Mouse (Mus musculus) splenic B cell, adult 2 months (primary cell): ENCODE data around the gene Dnaja3.
"Not testable (repeated sequence)": the region's sequence is repeated elsewhere in the genome, so short reads cannot be mapped to it uniquely, and the experiment has no call there.

Experiments used
- DNase-seq: peaks from one replicate; pipeline ENCODE4 v3.0.0-alpha.2; 2011; ENCODE audit warnings: low read depth, low spot score
- H3K27me3 ChIP-seq: 2 replicates; pipeline ENCODE4 v1.6.1; 2012; ENCODE audit warnings: mild to moderate bottlenecking, low read length, moderate library complexity, mixed read lengths; ENCODE audit not compliant: control insufficient read depth, poor library complexity, insufficient read depth, severe bottlenecking
- H3K36me3 ChIP-seq: 2 replicates; pipeline ENCODE4 v1.6.1; 2012; ENCODE audit warnings: mild to moderate bottlenecking, low read length, moderate library complexity, mixed read lengths; ENCODE audit not compliant: control insufficient read depth, poor library complexity, insufficient read depth, severe bottlenecking

Dnaja3 gene

GRCm38 (mm10) chr16:4683193-4683580 is 43.4 kb downstream of the Dnaja3 start:
- DNase-seq = no peak
- H3K27me3 ChIP-seq = no peaks in the 10 kb centered on the region
- H3K36me3 ChIP-seq = peaks cover 2% of the 10 kb centered on the region; the same call in 1 of the 2 replicates

- Histone ChIP-seq H3K27me3 (no peaks in the 10 kb centered on the region), H3K36me3 (peaks cover 4% of the 10 kb centered on the region; the same call in 1 of the 2 replicates)
- peak; percentile 97 for DNase-seq
Observed at GRCm38 (mm10) chr16:4683581-4684456, 44.0 kb downstream of the Dnaja3 start.

- Histone ChIP-seq H3K36me3 (peaks cover 4% of the 10 kb centered on the region; the same call in 1 of the 2 replicates), H3K27me3 (no peaks in the 10 kb centered on the region)
- DNase-seq = no peak
Observed at GRCm38 (mm10) chr16:4684457-4684791, 44.6 kb downstream of the Dnaja3 start.

DNA sequence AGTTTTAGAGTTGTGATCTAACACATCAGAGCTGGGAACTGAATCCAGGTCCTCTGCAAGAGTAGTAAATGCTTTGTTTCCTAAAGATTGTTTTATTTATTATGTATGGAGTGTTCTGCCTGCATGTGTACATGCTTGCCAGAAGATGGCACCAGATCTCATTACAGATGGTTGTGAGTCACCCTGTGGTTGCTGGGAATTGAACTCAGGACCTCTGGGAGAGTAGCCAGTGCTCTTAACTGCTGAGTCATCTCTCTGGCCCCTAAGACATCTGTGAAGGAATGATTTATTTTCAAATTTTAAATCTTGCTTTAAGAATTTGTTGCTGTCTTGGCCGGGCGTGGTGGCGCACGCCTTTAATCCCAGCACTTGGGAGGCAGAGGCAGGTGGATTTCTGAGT is 49.6 kb downstream of the Dnaja3 start:
- DNase-seq, H3K27me3 ChIP-seq: not testable (repeated sequence)
- peaks cover 16% of the 10 kb centered on the region for H3K36me3 ChIP-seq

DNA sequence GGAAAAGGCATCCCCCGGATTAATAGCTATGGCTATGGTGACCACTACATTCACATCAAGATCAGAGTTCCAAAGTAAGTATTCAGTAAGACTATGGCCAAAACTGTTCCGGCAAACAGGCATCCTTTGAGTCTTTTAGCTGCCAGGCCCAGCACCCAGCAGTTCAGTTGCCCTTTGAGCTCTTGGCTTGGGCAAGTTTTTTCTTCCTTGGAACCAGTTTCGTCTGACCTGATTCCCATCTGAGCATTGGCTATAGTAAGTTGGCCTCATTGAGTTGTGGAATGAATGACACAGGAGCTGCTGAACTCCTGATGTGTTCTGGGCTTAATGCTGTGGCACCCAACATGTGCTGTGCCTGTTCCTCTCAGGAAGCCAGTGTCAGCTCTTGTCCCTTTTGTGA is 61.4 kb downstream of the Dnaja3 start:
- Histone ChIP-seq H3K36me3 (peaks cover 23% of the 10 kb centered on the region), H3K27me3 (no peaks in the 10 kb centered on the region; the same call in 1 of the 2 replicates)
- no peak for DNase-seq

DNA sequence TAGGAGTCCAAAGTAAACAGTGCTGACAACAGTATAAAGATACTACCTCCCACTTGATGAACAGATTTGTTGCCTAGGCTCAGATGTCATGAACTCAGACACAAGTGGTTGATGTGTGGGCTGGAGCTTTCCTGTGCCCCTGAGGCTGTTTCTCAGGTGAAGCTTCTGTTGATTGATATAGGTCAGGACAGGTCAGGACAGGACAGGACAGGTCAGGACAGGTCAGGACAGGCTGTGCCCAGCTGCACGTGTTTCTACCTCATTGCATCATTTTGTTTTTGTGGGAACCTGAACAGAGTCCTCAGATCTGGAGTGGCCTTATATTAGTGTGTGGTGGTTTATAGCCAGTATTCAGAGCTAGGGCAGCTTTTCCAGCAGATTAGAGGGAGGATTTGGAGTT is 62.9 kb downstream of the Dnaja3 start:
- no peak for DNase-seq
- H3K27me3 ChIP-seq = no peaks in the 10 kb centered on the region; the same call in 1 of the 2 replicates
- peaks cover 22% of the 10 kb centered on the region for H3K36me3 ChIP-seq

DNA sequence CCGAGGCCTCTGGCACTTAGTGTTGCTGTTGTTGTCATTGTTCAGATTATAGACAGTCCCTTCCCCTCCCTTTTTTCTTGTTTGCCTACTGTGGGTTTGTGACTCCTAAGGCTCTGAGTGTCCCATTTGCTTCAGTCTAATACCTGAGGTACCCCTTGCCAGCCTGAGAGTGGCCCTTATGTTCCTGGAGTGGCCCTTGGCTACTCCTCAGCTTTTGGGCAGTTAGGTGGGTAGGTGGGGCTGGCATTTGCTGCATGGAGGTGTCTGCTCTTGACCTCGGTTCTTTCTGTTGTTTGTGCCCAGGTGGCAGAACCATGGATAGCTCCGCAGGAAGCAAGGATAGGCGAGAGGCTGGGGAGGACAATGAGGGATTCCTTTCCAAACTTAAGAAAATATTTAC is 65.8 kb downstream of the Dnaja3 start:
- no peak for DNase-seq
- no peaks in the 10 kb centered on the region for H3K27me3 ChIP-seq
- peaks cover 19% of the 10 kb centered on the region; the same call in 1 of the 2 replicates for H3K36me3 ChIP-seq

GRCm38 (mm10) chr16:4711173-4711572 is 71.4 kb downstream of the Dnaja3 start:
- H3K36me3 ChIP-seq = peaks cover 7% of the 10 kb centered on the region; the same call in 1 of the 2 replicates
- no peaks in the 10 kb centered on the region for H3K27me3 ChIP-seq
- DNase-seq = no peak

- Histone ChIP-seq H3K36me3 (0 out of 2 replicates have a peak, but pooled peaks cover 3% of the 10 kb centered on the region), H3K27me3 (no peaks in the 10 kb centered on the region)
- DNase-seq = no peak
Observed at GRCm38 (mm10) chr16:4713861-4714710, 74.3 kb downstream of the Dnaja3 start.

DNA sequence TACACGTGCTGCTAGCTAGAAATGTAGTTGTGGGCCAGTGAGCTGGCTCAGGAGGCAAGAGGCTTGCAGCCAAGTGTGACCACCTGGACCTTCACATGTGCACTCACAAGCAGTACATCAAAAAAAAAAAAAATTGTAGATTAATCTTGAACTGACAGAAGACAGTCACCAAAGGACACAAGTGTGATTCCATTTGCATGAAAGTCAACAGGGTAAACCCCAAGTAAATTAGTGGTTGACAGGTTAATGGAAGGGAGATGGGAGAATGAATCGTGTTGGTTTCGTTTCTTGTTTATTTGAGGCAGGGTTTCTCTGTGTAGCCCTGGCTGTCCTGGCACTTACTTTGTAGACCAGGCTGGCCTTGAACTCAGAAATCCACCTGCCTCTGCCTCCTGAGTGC is 78.1 kb downstream of the Dnaja3 start:
- no peaks in the 10 kb centered on the region for H3K36me3 ChIP-seq
- DNase-seq = peak; percentile 51
- no peaks in the 10 kb centered on the region for H3K27me3 ChIP-seq

- peak; percentile 71 for DNase-seq
- Histone ChIP-seq H3K27me3 (no peaks in the 10 kb centered on the region), H3K36me3 (no peaks in the 10 kb centered on the region)
Observed at GRCm38 (mm10) chr16:4718753-4719518, 79.1 kb downstream of the Dnaja3 start, which contains the start of gene Nmral1. TSS of gene Nmral1 (minus strand) at chr16:4719356.

DNA sequence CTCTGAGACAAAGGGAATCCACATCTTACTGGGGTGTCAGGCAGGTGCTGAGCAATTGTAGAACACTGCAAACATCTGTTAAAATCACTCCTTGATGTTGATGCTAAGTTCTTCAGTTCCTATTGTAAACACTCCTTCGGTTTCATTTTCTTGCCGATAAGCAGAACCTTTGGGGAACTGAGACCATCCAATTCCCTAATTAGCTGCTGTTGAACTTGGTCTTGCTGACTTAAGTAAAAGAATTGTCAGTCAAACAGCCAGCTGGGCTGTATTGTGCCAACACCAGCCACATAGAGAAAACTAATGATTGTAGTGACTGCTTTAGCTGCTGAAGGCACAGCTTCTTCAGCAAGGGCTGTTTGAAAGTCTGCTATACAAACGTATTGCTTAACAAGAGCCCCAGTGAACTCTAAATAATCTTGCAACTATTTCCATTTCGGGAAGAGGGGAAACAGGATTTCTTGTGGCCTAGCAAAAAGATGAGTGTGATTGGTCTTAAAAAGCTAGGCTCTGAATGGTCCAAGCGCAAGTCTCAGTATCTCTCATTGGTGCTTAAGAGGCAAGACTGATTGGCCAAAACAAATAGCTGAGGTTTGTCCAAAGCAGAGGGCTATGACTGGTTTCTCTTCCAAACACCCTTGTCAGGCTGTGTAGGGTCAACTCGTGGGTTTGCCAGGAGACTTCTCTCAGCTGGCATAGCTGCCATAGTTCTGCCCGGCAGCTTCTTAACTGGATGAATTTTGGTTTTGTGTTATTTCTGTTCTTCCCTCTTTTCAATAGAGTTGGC is 82.5 kb downstream of the Dnaja3 start:
- no peaks in the 10 kb centered on the region for H3K27me3 ChIP-seq
- peak; percentile 72 for DNase-seq
- no peaks in the 10 kb centered on the region for H3K36me3 ChIP-seq

- Histone ChIP-seq H3K27me3 (no peaks in the 10 kb centered on the region), H3K36me3 (no peaks in the 10 kb centered on the region)
- DNase-seq = peak; percentile 50
Observed at GRCm38 (mm10) chr16:4722915-4723209, 83.1 kb downstream of the Dnaja3 start.

DNA sequence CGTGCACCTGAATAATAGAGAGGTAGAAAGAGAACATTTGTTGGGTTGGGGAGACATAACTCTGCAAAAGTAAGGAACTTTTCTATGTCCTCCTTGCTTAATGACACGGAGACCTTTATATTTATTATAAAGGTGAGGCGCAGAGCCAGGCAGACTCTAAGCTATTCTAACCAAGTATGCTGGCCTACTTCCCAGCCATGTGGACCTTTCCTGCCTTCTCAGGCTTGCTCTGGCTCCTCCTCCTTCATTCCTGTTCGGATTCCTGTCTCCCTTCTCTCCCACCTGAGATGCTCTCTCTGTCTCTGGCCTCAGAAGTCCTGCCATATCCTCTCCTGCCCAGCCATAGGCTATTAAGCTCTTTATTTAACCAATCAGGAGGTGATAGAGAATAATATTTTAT is 85.5 kb downstream of the Dnaja3 start:
- no peak for DNase-seq
- Histone ChIP-seq H3K27me3 (no peaks in the 10 kb centered on the region), H3K36me3 (no peaks in the 10 kb centered on the region)
